Mouse (Mus musculus) olfactory bulb, adult 2 months (tissue): ENCODE measurements around the gene Gm27027. TPM values are rescaled to one million over a fixed set of nuclear protein-coding genes. Genes with fewer than 3 reads are reported as not detected.

Experiments used
- H3K27ac ChIP-seq: fragments of 200-500 bp; 2 replicates; pipeline ENCODE4 v1.5.1; 2012; ENCODE audit warnings: low read depth, low read length; ENCODE audit not compliant: insufficient read depth
- H3K4me1 ChIP-seq: fragments of 200-500 bp; 2 replicates; pipeline ENCODE4 v1.6.1; 2012; ENCODE audit warnings: low read length; ENCODE audit not compliant: control insufficient read depth, insufficient read depth
- H3K4me3 ChIP-seq: fragments of 200-500 bp; 2 replicates; pipeline ENCODE4 v1.5.1; 2012; ENCODE audit warnings: mild to moderate bottlenecking, low read depth, low read length, moderate library complexity; ENCODE audit not compliant: insufficient read depth
- CTCF ChIP-seq: fragments of 200-500 bp; IDR thresholded peaks from 2 replicates; pipeline ENCODE4 v1.5.1; 2012; ENCODE audit warnings: low read depth, mild to moderate bottlenecking, low read length, moderate library complexity; ENCODE audit not compliant: insufficient read depth
- POLR2A ChIP-seq: fragments of 200-500 bp; IDR thresholded peaks from 2 replicates; pipeline ENCODE4 v1.6.1; 2012; ENCODE audit warnings: mild to moderate bottlenecking, low read depth, low read length, moderate library complexity; ENCODE audit not compliant: insufficient read depth
- WGBS: fragments of 180-500 bp; shearing (Covaris S2); methylation state at CpG from one replicate; pipeline ENCODE4 v1.1.7; 2018; 5-methylcytosine and 5-hydroxymethylcytosine counted together
- polyA plus RNA-seq: library from polyadenylated mRNA; stranded (reverse); fragments of >200 nt; gene quantifications from 2 replicates; pipeline ENCODE4 v1.2.4, GENCODE M21; 2012; ENCODE audit warnings: low replicate concordance; ENCODE audit not compliant: missing spikeins, insufficient read depth, insufficient read length

The Gm27027 gene
- polyA plus RNA-seq, 1 experiment: not detected

GRCm38 (mm10) chr2:93963802-93964201, 32.4 kb downstream of the Gm27027 start:
- no peak overlapping the region for H3K27ac ChIP-seq
- no peak overlapping the region for H3K4me3 ChIP-seq
- 62% methylated on average over 1 of the region's 1 CpGs for WGBS

DNA sequence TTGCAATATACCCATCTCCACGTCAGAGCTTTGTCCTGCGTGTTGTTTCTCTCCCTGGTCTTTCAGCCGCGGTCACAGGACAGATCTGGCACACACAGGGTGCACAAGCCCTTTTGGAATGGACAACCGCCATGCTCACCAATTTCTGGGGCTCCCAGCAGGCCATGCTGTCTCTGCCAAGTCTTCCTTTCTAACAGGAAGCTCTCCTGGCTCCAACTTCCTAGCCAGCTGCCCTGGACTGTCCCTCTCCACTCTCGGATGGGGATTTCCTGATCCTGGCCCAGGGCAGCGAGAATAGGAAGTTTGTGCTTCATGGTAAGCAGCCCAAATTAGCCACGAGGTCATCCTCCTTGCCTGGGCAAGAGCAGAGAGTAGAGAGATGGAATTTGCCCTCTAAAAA, 34.4 kb downstream of the Gm27027 start:
- H3K4me1 ChIP-seq: peaks cover 53% of the 10 kb centered on the region
- TF ChIP-seq POLR2A (no peak), CTCF (no peak)
- H3K4me3 ChIP-seq: no peak overlapping the region
- 77% methylated on average over 8 of the region's 8 CpGs for WGBS
- H3K27ac ChIP-seq: no peak overlapping the region

More at GRCm38 (mm10) chr2:93963802-93964201, 32.4 kb downstream of the Gm27027 start:
- peaks cover 43% of the 10 kb centered on the region for H3K4me1 ChIP-seq
- TF ChIP-seq POLR2A: no peak
- no peak for TF ChIP-seq CTCF

DNA sequence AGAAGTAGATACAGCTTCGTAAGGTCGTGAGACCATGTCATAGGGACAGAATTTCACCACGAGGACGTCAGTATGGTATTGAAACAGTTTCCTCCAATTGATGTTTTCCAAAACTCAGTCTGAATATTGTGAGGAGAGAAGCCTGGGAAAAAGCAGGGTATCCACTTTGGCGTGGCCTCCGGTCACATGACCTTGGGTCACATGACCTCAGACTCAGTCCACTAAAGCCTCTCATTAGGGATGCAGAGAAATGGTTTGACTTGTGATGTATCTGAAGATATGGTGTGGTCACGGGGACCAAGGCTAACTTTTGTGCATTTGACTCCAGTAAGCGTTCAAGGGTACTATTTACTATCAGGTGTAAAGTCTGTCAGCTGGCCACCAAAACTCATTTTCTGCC, 36.8 kb downstream of the Gm27027 start:
- no peak for TF ChIP-seq CTCF
- TF ChIP-seq POLR2A: no peak
- Histone ChIP-seq H3K4me3 (no peak overlapping the region), H3K27ac (no peak overlapping the region), H3K4me1 (peaks cover 36% of the 10 kb centered on the region)
- WGBS: 92% methylated on average over 8 of the region's 8 CpGs

DNA sequence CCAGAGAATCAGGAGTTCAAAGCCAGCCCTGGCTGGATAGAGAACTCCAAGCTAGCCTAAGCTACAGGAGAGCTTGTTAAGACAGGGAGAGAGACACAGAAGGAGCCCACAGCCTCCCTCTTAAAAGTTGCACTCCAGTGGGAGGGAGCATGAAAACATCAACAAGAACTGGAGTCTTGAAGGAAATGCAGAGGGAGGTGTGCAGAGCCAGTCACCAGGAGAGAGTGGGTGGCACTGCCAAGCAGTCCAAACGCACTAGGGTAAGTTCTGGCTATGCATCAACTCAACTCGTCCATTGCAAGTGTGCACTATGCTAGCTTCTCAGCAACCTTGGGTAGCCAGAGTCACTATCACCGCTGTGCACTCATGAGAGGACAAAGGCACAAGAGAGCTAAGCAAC, 37.9 kb downstream of the Gm27027 start:
- TF ChIP-seq CTCF (no peak), POLR2A (no peak)
- Histone ChIP-seq H3K27ac (peak overlapping the region; percentile 81), H3K4me3 (no peak overlapping the region), H3K4me1 (peaks cover 33% of the 10 kb centered on the region)
- WGBS: 25% methylated on average over 3 of the region's 3 CpGs

- H3K4me3 ChIP-seq: no peak overlapping the region
- H3K27ac ChIP-seq: peak overlapping the region; percentile 81
- H3K4me1 ChIP-seq: peaks cover 33% of the 10 kb centered on the region
- TF ChIP-seq POLR2A: no peak
- no peak for TF ChIP-seq CTCF
- 27% methylated on average over 8 of the region's 8 CpGs for WGBS
These were observed 38.4 kb downstream of the Gm27027 start for GRCm38 (mm10) chr2:93957785-93958175.

GRCm38 (mm10) chr2:93956908-93957784, 39.0 kb downstream of the Gm27027 start, which contains the start of gene Gm13889:
TSS of gene Gm13889 (minus strand) at chr2:93957201.
- WGBS: 1% methylated on average over 55 of the region's 62 CpGs
- H3K4me3 ChIP-seq: peak within 1 kb of the TSS; percentile 75
- TF ChIP-seq CTCF (no peak), POLR2A (peak; percentile 98)
- peak within 1 kb of the TSS; percentile 99 for H3K27ac ChIP-seq
- H3K4me1 ChIP-seq: peaks cover 32% of the 10 kb centered on the region

DNA sequence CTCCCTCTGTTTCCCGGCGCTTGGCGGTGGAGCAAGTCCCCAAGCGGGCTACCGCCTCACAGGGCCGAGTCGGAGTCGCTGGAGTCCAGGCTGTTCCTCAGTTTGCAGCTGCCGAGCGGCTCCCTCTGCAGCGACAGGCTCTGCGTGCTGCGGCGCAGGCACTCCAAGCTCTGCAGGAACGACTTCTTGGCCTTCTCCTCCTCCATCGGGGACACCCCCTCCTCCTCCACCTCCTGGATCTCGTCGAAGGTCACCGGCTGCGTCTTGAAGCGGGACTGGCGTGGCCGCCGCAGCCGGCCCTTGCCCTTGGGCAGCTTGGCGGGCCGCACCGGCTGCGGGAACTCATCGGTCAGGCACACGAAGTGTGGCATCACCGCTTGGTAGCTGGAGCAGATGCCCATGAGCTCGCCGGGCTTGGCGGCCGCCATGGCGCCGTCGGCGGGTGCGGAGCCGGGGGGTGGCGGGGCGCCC, 39.8 kb downstream of the Gm27027 start:
- peak overlapping the region; percentile 75 for H3K4me3 ChIP-seq
- 0 out of 2 replicates have a peak, but pooled peaks have one; percentile 14 for TF ChIP-seq POLR2A
- no peak for TF ChIP-seq CTCF
- H3K27ac ChIP-seq: peak overlapping the region; percentile 99
- WGBS: under 1% methylated on average over 44 of the region's 44 CpGs
- H3K4me1 ChIP-seq: peaks cover 24% of the 10 kb centered on the region

GRCm38 (mm10) chr2:93955886-93956285, 40.3 kb downstream of the Gm27027 start:
- Histone ChIP-seq H3K4me1 (peaks cover 24% of the 10 kb centered on the region), H3K4me3 (peak overlapping the region; percentile 75), H3K27ac (peak overlapping the region; percentile 99)
- under 1% methylated on average over 31 of the region's 31 CpGs for WGBS
- no peak for TF ChIP-seq CTCF
- TF ChIP-seq POLR2A: no peak
